Mouse (Mus musculus) heart, adult 11 months (tissue): ENCODE measurements around the gene Hoxa6.
A peak's percentile ranks its signal among the peaks of the same experiment; 100 is the strongest.

Experiments used
- DNase-seq: peaks from one replicate; pipeline ENCODE4 v3.0.0; 2022

Hoxa6 gene

GRCm38 (mm10) chr6:52196811-52197210 lies 11.7 kb downstream of the Hoxa6 start:
- no peak for DNase-seq

DNA sequence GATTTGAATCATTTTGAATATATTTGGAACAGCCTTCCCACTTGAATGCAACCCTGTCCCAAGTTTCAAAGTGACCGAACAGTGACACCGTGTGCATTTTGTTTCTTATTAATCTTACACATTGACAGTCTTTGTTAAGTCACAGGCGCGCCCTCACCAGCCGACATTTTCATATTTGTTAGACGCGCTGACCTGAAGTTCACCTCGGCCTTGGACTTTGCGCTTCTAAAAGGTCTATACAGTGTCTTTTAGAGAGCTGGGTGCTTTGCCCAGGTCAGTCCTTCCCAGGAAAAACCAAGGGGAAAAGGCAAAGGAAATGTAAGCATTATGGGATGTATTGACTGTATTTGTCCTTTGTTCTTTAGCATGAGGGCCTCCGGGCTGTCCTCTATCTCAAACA lies 13.8 kb downstream of the Hoxa6 start:
- DNase-seq: no peak

DNA sequence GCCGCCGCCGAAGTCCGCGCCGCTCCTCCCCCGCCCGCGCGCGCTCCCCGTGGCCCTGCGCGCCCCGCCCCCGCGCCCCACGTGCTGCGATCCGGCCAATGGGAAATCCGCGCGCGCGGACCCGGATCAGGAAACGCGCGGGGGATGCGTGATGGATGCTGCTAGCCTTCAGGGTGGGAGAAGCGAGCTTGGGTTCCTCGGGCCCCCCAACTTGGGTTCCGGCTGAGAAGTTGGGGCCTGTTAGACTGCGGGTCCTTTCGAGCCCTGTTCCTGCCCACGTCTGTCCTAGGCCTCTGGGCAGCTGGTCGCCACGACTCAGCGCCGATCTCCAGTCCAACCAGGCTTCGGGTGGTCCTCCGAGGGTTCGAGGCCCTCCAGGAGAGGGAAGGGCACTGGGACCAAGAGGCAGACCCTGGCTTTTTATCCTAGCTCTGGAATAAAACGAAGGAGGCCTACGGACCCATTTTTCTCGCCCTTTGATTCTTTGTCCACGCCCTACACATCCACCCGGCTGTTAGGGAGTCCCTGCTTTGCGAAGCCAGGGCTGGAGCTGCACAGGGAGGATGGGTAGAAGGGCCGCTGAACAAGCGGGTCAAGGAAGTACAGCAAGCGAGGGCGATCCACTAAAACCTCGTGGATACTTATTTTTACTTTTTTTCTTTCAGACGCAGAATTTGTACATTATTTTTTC lies 16.5 kb downstream of the Hoxa6 start:
- DNase-seq: peak; percentile 99

- peak; percentile 88 for DNase-seq
Observed at GRCm38 (mm10) chr6:52190906-52191810, 17.4 kb downstream of the Hoxa6 start, which contains the start of gene Hoxa4. Gene Hoxa4 (minus strand): TSS chr6:52191753.

DNA sequence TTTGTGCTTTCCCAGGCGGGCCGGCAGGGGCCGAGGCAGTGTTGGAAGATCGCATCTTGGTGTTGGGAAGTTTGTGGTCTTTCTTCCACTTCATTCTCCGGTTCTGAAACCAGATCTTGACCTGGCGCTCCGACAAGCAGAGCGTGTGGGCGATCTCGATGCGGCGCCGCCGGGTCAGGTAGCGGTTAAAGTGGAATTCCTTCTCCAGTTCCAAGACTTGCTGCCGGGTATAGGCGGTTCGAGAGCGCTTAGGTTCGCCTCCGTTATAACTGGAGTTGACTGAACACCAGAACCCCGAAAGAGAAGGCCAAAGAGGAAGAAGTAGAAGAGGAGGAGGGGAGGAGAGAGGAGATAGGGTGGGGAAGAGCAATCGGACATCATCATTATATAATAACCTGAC lies 18.1 kb downstream of the Hoxa6 start:
- peak; percentile 88 for DNase-seq

DNA sequence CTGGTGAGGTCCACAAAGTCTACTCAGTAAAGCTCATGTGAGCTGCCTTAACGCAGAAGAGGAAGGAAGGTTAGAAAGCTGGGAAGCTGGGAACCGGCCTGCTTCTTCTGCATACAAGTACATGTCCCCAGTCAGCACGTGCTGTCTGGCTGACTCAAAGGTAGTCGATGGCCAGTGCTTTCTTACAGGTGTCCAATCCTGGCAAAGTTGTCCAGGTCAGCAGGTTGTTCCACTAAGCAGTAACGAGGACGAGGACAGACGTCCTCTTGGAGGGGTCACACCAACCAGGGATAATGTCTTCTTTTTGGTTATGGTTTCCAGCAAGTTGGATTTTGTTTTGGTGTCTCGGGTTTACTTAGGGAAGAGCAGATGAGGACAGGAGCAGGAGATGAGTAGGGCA lies 18.6 kb downstream of the Hoxa6 start:
- peak; percentile 77 for DNase-seq

DNA sequence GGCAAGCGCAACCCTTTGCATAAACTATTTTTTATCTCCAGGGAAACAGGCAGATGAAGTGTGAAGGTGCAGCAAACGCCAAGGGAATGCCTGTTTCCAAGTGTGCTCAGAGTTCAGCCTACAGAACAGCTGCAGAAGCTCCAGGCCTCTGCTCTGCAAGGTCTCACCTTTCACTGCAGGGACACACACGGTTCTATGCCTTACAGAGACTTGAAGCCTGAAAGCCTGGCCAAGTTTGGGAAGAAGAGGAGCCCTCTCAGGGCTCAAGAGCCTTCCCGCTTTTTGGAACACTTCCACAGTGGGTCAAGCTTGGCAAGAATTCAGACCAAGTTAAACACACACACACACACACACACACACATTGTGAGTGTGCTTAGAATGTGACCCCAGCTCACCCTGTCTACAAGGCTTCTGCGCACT lies 19.3 kb downstream of the Hoxa6 start:
- DNase-seq: peak; percentile 83

DNA sequence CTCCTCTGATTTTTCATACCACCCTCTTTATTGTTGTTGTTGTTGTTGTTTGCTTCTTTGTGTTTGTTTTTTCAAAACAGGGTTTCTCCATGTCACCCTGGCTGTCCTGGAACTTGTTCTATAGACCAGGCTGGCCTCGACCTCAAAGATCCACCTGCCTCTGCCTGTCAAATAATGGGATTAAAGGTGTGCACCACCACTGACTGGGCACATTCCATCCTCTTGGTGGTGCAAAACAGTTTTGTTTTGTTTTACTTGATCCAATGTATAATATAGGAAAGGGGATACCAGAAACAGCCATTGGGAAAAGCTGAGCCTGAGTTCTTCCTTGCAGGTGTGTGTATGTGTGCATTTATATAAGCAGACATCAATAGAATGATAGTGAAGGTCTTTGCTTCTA lies 22.0 kb downstream of the Hoxa6 start:
- DNase-seq: no peak

- no peak for DNase-seq
Observed at GRCm38 (mm10) chr6:52185834-52186233, 22.7 kb downstream of the Hoxa6 start.

DNA sequence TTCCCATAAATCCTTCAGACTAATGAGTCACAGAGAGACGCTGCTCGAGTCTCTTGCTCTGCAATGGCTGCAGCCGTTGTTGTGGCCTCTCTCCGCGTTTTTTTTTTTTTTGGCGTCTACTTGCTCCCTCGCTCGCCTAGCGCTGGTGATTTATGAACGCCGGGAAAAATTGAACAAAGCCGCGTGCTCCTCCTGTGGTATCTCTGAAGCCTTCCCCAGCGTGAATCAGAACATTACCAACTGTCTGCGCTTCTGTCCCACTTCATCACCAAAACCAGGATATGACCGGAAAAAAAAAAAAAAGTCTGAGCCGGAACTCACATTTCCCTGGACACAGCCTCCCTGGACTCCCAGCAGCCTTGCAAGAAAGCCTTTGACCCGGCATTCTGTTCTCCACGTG lies 23.3 kb downstream of the Hoxa6 start:
- DNase-seq: peak; percentile 66

DNA sequence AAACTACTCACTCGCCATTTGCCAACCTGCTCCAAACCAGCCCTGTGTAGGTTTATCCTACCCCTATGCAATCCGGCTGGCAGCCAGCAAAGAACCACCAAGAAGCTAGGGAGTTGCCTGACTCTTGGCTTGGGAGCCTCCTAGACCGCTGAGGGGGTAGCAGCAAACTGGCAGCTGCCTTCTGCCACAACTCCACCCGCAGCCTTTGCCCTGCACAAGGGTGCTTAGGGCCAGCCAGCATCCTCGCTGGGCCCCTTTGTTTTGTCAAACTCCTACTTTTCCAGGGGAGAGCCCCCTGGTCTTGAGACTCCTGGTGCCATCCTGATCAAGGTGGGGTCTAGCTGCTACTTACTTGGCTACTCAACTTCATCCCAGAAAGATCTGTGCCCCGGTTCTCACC lies 23.9 kb downstream of the Hoxa6 start:
- peak; percentile 85 for DNase-seq

- DNase-seq: peak; percentile 86
Observed at GRCm38 (mm10) chr6:52183311-52184080, 25.0 kb downstream of the Hoxa6 start.

GRCm38 (mm10) chr6:52182793-52183192 lies 25.7 kb downstream of the Hoxa6 start:
- no peak for DNase-seq

DNA sequence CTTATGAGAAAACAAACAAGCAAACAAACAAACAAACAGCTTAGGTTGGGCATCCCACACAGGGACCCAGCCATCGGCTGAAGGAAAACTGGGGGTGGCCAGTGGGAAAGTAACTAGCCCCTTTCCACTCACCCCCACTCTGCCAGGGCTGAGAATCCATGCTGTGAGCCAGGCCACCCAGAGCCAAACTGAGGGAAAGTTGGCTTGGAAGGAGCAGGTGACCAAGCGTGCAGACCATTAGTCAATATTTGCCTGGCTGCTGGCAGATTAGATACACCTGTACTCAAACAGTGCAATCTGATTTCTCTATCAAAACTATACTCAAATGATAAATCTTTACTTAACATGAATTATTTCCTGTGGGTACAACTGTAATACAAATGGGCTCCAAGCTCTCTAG lies 26.5 kb downstream of the Hoxa6 start:
- no peak for DNase-seq

- DNase-seq: peak; percentile 79
Observed at GRCm38 (mm10) chr6:52180726-52181125, 27.8 kb downstream of the Hoxa6 start.

DNA sequence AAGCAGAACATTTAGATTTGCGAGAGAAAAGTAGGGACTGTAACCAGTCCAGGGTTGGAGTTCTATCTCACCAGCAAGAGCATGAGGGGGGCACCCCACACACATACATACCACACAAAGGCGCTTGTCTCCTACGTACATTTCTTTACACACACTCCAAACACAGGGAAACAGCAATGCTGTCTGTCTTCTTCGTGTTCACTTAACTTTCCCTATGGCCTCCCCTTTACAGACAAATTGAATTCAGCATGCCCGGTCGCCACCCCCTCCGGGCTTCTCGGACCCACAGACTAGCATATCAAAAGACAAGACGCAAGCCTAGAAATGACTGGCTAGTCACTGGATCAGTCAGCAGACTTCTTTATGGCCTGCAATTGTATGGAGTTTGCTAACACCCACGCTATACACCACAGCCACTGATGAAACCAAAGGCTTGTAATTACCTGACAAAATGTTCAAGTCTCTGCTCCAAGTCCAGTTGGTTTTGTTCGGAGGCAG lies 28.3 kb downstream of the Hoxa6 start:
- DNase-seq: peak; percentile 57

DNA sequence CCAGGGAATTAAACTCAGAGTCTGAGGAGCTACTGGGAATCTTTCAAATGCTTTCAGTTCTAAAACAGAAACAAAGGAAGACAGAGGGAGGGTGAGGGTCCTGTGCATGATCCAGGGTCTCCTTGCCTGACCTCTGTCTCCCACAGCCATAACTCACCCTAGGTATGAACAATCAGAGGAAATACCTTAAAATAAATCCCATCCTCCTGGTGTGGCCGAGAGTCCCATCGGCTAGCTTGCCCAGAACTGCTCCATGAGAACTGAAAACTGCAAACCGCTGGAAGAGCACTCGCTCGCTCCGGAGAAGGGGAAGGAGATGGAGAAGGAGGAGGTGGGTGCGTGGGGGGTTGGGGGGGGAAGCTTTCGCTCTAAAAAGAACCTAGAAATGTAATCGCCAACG lies 28.8 kb downstream of the Hoxa6 start:
- DNase-seq: peak; percentile 72

GRCm38 (mm10) chr6:52178918-52179665 lies 29.4 kb downstream of the Hoxa6 start:
- peak; percentile 85 for DNase-seq

GRCm38 (mm10) chr6:52177806-52178205 lies 30.7 kb downstream of the Hoxa6 start:
- peak; percentile 70 for DNase-seq

DNA sequence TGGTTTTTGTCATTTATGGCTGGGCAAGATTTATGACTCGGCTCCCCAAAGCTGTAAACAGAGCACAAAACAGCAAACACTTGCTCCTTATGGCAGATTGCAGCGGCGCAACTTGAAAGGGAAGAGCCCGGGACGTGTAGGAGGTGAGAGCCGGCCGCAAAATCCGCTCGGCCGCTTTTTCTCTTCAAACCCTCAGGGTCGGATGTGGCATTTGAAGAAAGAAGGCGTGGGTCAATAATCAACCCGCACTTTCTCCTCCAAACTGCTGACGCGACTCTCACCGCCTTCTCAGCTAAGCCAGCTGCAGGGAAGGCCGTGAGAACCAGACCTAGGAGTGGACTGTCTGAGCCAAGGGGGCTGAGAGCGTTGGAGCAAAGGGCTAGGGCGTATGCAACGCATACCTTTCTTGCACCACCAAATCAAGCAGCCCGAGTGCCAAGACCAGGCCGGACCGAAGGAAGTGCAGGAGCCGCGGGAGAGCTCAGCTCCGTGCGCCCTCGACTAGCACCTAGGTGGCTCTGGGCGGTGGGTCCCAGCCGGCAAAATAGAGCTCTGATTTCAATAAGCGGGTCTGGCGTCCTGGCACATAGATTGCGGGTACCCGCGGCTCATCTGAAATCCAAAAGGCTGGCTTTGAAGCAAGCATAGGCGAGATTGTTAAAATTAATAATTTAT lies 31.3 kb downstream of the Hoxa6 start, which contains the start of gene 5730596B20Rik:
Gene 5730596B20Rik (plus strand): TSS at position 438 of the 675 bp plus-strand sequence.
- DNase-seq: peak; percentile 82

DNA sequence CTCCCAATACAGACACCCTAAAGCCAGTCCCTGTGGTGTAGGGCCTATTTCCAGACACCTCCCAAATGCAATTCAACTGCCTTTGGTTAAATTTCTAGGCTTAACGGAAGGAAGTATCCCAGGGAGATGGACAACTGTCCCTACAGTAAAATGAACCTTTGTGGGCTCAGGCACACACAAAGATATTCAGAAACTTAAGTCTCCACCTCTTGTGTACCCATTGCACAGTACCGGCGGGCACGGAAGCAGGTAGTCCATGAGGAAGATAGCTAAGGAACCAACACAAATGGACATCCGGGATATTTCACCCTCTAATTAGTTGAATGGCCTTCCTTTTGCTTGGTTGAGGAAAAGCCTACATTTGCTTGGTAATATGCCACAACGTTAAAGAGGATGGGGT lies 32.1 kb downstream of the Hoxa6 start:
- DNase-seq: peak; percentile 79

GRCm38 (mm10) chr6:52175864-52176263 lies 32.7 kb downstream of the Hoxa6 start:
- peak; percentile 89 for DNase-seq
